Mouse (Mus musculus) bone marrow, adult 2 months (tissue): ENCODE measurements around the gene Bag6.

Experiments used
- CTCF ChIP-seq: fragments of 200-500 bp; IDR thresholded peaks from 2 replicates; pipeline ENCODE4 v1.5.1; 2011; ENCODE audit warnings: low read length, control low read depth; ENCODE audit not compliant: control insufficient read depth, insufficient read depth
- POLR2A ChIP-seq: fragments of 200-500 bp; IDR thresholded peaks from 2 replicates; pipeline ENCODE4 v1.6.1; 2011; ENCODE audit warnings: low read depth, mild to moderate bottlenecking, control low read depth, low read length, borderline replicate concordance; ENCODE audit not compliant: control insufficient read depth

DNA sequence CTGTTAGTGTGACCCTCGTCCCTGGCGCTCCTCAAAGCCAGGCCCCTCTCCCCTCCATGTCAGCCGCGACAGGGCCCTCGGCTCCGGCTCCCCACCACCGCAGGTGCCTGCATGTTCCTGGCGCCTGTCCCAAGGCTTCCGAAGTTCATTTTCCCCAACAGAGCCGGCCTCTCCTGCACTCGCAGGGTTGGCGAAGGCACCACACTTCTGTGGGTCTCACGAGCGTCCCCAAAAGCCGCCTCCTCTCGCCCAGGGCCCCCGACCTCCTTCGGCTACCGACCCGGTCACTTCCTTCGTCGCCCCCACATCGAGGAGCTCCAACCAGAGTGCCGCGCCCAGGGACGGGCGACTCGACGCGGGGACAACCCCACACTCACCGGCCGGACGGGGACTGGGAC lies 14.2 kb upstream of the Bag6 start:
- TF ChIP-seq CTCF = no peak
- no peak for TF ChIP-seq POLR2A
